ENCODE assay signal across 8 mouse cellular contexts in genomic region chr15:91191412-91192222, GRCm38 (mm10). TPM values are rescaled to one million over a fixed set of nuclear protein-coding genes. Genes with fewer than 3 reads are reported as not detected.
A peak's percentile ranks its signal among the peaks of the same experiment; 100 is the strongest.
DNase-seq lines count a peak whose midpoint lies in the region; ATAC-seq and TF ChIP-seq lines count a peak whose summit lies in the region.

TSS of gene Abcd2 (minus strand) at chr15:91191799.

- WGBS in heart, embryonic 12.5 days: under 1% methylated on average over 22 of the region's 22 CpGs
- under 1% methylated on average over 22 of the region's 22 CpGs for WGBS in kidney, embryonic 16.5 days
- under 1% methylated on average over 22 of the region's 22 CpGs for WGBS in midbrain, postnatal 0 days
- WGBS in stomach, embryonic 15.5 days: under 1% methylated on average over 22 of the region's 22 CpGs

- peak within 1 kb of the TSS; percentile 54 for H3K4me3 ChIP-seq in E14TG2a.4 (replicated peaks; ENCODE audit: low read length)
- H3K4me3 ChIP-seq in heart, embryonic 12.5 days: peak within 1 kb of the TSS; percentile 61
- peak within 1 kb of the TSS; percentile 50 for H3K4me3 ChIP-seq in kidney, embryonic 16.5 days (ENCODE audit: low read length)
- H3K4me3 ChIP-seq in midbrain, postnatal 0 days (ENCODE audit: low read depth, low read length): peak within 1 kb of the TSS; percentile 52
- H3K4me3 ChIP-seq in stomach, embryonic 15.5 days (replicated peaks): peak within 1 kb of the TSS; percentile 44

- peak within 1 kb of the TSS; percentile 74 for H3K27ac ChIP-seq in heart, embryonic 12.5 days (ENCODE audit: poor library complexity, severe bottlenecking)
- H3K27ac ChIP-seq in kidney, embryonic 16.5 days (ENCODE audit: low read length): peak within 1 kb of the TSS; percentile 86
- H3K27ac ChIP-seq in midbrain, postnatal 0 days (ENCODE audit: low read depth, low read length): peak within 1 kb of the TSS; percentile 70
- peak within 1 kb of the TSS; percentile 77 for H3K27ac ChIP-seq in stomach, embryonic 15.5 days

- peak within 1 kb of the TSS; percentile 75 for H3K4me2 ChIP-seq in heart, embryonic 12.5 days
- peak within 1 kb of the TSS; percentile 74 for H3K4me2 ChIP-seq in kidney, embryonic 16.5 days (replicated peaks; ENCODE audit: low read depth, low read length)
- peak within 1 kb of the TSS; percentile 83 for H3K4me2 ChIP-seq in midbrain, postnatal 0 days (ENCODE audit: low read depth, low read length, poor library complexity, severe bottlenecking)
- peak within 1 kb of the TSS; percentile 83 for H3K4me2 ChIP-seq in stomach, embryonic 15.5 days

- peaks cover 8% of the 10 kb centered on the region for H3K27me3 ChIP-seq in E14TG2a.4 (ENCODE audit: insufficient read depth, low read length)
- no peaks in the 10 kb centered on the region for H3K27me3 ChIP-seq in heart, embryonic 12.5 days (replicated peaks)
- H3K27me3 ChIP-seq in kidney, embryonic 16.5 days (ENCODE audit: insufficient read depth, low read length): no peaks in the 10 kb centered on the region
- no peaks in the 10 kb centered on the region for H3K27me3 ChIP-seq in midbrain, postnatal 0 days (ENCODE audit: insufficient read depth, low read length)
- H3K27me3 ChIP-seq in stomach, embryonic 15.5 days (replicated peaks): no peaks in the 10 kb centered on the region

- TF ChIP-seq CTCF in E14TG2a.4 (conservative IDR thresholded peaks at IDR 0.05; ENCODE audit: low read length): no peak
- no peak for TF ChIP-seq CTCF in midbrain, postnatal 0 days (IDR thresholded peaks at IDR 0.05)

- ATAC-seq in heart, embryonic 12.5 days (ENCODE audit: insufficient number of reproducible peaks, low FRiP score): peak; percentile 86; the same call in 1 of the 2 replicates
- ATAC-seq in kidney, embryonic 16.5 days (ENCODE audit: low FRiP score, low TSS enrichment): peak; percentile 99
- ATAC-seq in midbrain, postnatal 0 days (ENCODE audit: low FRiP score): peak; percentile 89
- ATAC-seq in stomach, embryonic 15.5 days (ENCODE audit: insufficient read depth, low FRiP score, low read depth): peak; percentile 90

- peaks cover 7% of the 10 kb centered on the region for H3K4me1 ChIP-seq in E14TG2a.4 (replicated peaks; ENCODE audit: low read depth, low read length)
- H3K4me1 ChIP-seq in heart, embryonic 12.5 days (replicated peaks): peaks cover 5% of the 10 kb centered on the region
- no peaks in the 10 kb centered on the region for H3K4me1 ChIP-seq in kidney, embryonic 16.5 days (ENCODE audit: insufficient read depth, low read length)
- peaks cover 4% of the 10 kb centered on the region; the same call in 1 of the 2 replicates for H3K4me1 ChIP-seq in midbrain, postnatal 0 days (ENCODE audit: insufficient read depth, low read length)
- H3K4me1 ChIP-seq in stomach, embryonic 15.5 days: 0 out of 2 replicates have a peak, but pooled peaks cover 7% of the 10 kb centered on the region

- peak; percentile 55 for DNase-seq in c-Kit-positive CD71-negative TER-119-negative erythroid progenitor cells, embryonic 14.5 days (ENCODE audit: low read depth)
- peak; percentile 27 for DNase-seq in fibroblast of lung, adult 2 months (ENCODE audit: low read depth)
- DNase-seq in liver: peak; percentile 76
- peak; percentile 83 for DNase-seq in midbrain, postnatal 0 days (ENCODE audit: low spot score)

- no peaks in the 10 kb centered on the region for H3K36me3 ChIP-seq in E14TG2a.4 (ENCODE audit: insufficient read depth, low read length)
- H3K36me3 ChIP-seq in heart, embryonic 12.5 days: no peaks in the 10 kb centered on the region
- H3K36me3 ChIP-seq in kidney, embryonic 16.5 days (ENCODE audit: insufficient read depth, low read length): no peaks in the 10 kb centered on the region
- no peaks in the 10 kb centered on the region for H3K36me3 ChIP-seq in midbrain, postnatal 0 days (ENCODE audit: insufficient read depth, low read length)
- H3K36me3 ChIP-seq in stomach, embryonic 15.5 days: no peaks in the 10 kb centered on the region

- H3K9me3 ChIP-seq in E14TG2a.4 (ENCODE audit: low read length): no peaks in the 10 kb centered on the region
- no peaks in the 10 kb centered on the region for H3K9me3 ChIP-seq in heart, embryonic 12.5 days (replicated peaks)
- no peaks in the 10 kb centered on the region for H3K9me3 ChIP-seq in kidney, embryonic 16.5 days (ENCODE audit: low read length)
- H3K9me3 ChIP-seq in midbrain, postnatal 0 days (ENCODE audit: low read length): no peaks in the 10 kb centered on the region
- no peaks in the 10 kb centered on the region for H3K9me3 ChIP-seq in stomach, embryonic 15.5 days

- H3K9ac ChIP-seq in heart, embryonic 12.5 days: peak within 1 kb of the TSS; percentile 67
- H3K9ac ChIP-seq in kidney, embryonic 16.5 days (replicated peaks; ENCODE audit: low read length): peak within 1 kb of the TSS; percentile 60
- H3K9ac ChIP-seq in midbrain, postnatal 0 days (replicated peaks; ENCODE audit: low read length, poor library complexity, severe bottlenecking): peak within 1 kb of the TSS; percentile 51
- H3K9ac ChIP-seq in stomach, embryonic 15.5 days: no peak within 1 kb of the TSS

RNA-seq across cellular contexts. Expression of gene Abcd2, which starts in this region (rescaled TPM):
- polyA plus RNA-seq in heart, embryonic 12.5 days (2016; fragmentation: Nextera tagmentation; extraction: Ambion mirVana): 0.92 and 1.1 TPM in 2 replicates
- 4.1 TPM in 2 replicates for polyA plus RNA-seq in kidney, embryonic 16.5 days (2015; fragmentation: Nextera tagmentation; extraction: Ambion mirVana)
- total RNA-seq in midbrain, postnatal 0 days (2014; rRNA removed): 7.2 and 9.4 TPM in 2 replicates
- polyA plus RNA-seq in midbrain, postnatal 0 days (2015; fragmentation: Nextera tagmentation; extraction: Ambion mirVana): 4.9 and 5.9 TPM in 2 replicates
- 2.5 and 3.1 TPM in 2 replicates for polyA plus RNA-seq in stomach, embryonic 15.5 days (2015; fragmentation: Nextera tagmentation; extraction: Ambion mirVana)

Comparison
In these comparisons a context has a peak if more than half of its experiments do, and no peak if none do; other contexts are left out.
1. Peak in every context shown above with its lines: DNase-seq, ATAC-seq, H3K4me3 ChIP-seq and H3K27ac ChIP-seq.
2. DNase-seq: peak in every context shown above with its lines; median percentile 83 in midbrain, postnatal 0 days; 76 in liver; 55 in c-Kit-positive CD71-negative TER-119-negative erythroid progenitor cells, embryonic 14.5 days; 27 in fibroblast of lung, adult 2 months.